Mouse (Mus musculus): ENCODE measurements around the gene Cd209d. TPM values are rescaled to one million over a fixed set of nuclear protein-coding genes. Genes with fewer than 3 reads are reported as not detected.

Cd209d gene
- not detected in 2 replicates for polyA plus RNA-seq (2012; rRNA removed)

DNA sequence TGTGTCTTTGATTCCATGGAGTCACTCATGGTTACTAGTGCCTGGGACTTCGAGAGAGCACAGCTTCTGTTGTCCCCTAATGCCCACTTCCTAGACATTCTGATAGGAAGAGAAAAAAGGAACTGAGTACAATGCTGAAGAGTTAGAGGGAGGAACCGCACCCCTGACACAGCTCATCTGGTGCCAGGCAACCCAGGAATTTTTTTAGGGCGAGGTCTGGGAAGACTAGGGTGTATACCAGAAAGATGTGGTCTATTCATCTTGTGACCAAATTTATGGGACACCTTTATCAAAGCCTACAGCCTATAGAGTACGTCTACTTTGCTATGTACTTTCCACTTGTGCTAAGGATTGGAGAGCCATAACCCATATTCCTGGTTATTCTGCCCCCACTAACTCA is at the start of gene Cd209d:
Cd209d (minus strand) TSS at position 101 of the 400 bp plus-strand sequence.

DNA sequence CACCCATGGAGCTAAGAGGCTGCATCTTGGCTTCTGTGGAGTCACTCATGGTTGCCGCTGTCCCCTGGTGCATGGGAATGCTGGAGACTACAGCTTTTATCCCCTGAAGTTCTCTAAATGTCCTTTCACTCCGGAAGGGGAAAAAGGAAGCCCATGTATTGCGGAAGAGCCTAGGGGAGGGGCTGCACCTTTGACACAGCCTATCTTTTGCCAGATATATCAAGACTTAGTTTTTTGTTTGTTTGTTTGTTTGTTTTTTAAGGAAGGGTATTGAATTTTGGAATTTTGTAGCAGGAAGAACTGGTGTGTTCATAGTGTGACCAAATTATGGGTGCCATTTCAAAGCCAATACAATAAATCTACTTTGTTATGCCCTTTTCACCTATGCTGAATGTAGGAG is 48.4 kb upstream of the Cd209d start, which contains the start of gene Cd209b:
Cd209b (minus strand) TSS at position 101 of the 400 bp plus-strand sequence.

GRCm38 (mm10) chr8:3854209-3854608 is 24.1 kb downstream of the Cd209d start, which contains the start of gene Cd209e:
Gene Cd209e (minus strand): TSS chr8:3854309.

Other genes starting within 250 kb of the Cd209d start
- gene Stxbp2, start 247.6 kb downstream of the Cd209d start, polyA plus RNA-seq (2012; rRNA removed): 36.9 and 53.7 TPM in 2 replicates
- 0.14 and 0.26 TPM in 2 replicates for gene Retn, start 222.8 kb downstream of the Cd209d start, polyA plus RNA-seq (2012; rRNA removed)
- 0.08 and 0.21 TPM in 2 replicates for gene Mcemp1, start 212.8 kb downstream of the Cd209d start, polyA plus RNA-seq (2012; rRNA removed)
- 3.5 and 7.5 TPM in 2 replicates for gene Fcor, start 206.2 kb downstream of the Cd209d start, polyA plus RNA-seq (2012; rRNA removed)
- 34.4 and 42.6 TPM in 2 replicates for gene Trappc5, start 202.3 kb downstream of the Cd209d start, polyA plus RNA-seq (2012; rRNA removed)
- gene Fcer2a, start 184.4 kb downstream of the Cd209d start, polyA plus RNA-seq (2012; rRNA removed): not detected in 2 replicates
- gene Clec4g, start 157.9 kb downstream of the Cd209d start, polyA plus RNA-seq (2012; rRNA removed): 0.27 and 0.36 TPM in 2 replicates
- not detected in 2 replicates for gene Cd209a, start 129.6 kb downstream of the Cd209d start, polyA plus RNA-seq (2012; rRNA removed)
- gene Cd209e, start 24.2 kb downstream of the Cd209d start, polyA plus RNA-seq (2012; rRNA removed): not detected in 2 replicates
- gene Cd209b, start 48.3 kb upstream of the Cd209d start, polyA plus RNA-seq (2012; rRNA removed): not detected in 2 replicates
- gene Cd209c, start 76.2 kb upstream of the Cd209d start, polyA plus RNA-seq (2012; rRNA removed): 0.12 and 0.19 TPM in 2 replicates
- gene Cd209f, start 227.3 kb upstream of the Cd209d start, polyA plus RNA-seq (2012; rRNA removed): not detected in 2 replicates